Mouse (Mus musculus): ENCODE results near the gene Slc22a6.

Gene Slc22a6

DNA sequence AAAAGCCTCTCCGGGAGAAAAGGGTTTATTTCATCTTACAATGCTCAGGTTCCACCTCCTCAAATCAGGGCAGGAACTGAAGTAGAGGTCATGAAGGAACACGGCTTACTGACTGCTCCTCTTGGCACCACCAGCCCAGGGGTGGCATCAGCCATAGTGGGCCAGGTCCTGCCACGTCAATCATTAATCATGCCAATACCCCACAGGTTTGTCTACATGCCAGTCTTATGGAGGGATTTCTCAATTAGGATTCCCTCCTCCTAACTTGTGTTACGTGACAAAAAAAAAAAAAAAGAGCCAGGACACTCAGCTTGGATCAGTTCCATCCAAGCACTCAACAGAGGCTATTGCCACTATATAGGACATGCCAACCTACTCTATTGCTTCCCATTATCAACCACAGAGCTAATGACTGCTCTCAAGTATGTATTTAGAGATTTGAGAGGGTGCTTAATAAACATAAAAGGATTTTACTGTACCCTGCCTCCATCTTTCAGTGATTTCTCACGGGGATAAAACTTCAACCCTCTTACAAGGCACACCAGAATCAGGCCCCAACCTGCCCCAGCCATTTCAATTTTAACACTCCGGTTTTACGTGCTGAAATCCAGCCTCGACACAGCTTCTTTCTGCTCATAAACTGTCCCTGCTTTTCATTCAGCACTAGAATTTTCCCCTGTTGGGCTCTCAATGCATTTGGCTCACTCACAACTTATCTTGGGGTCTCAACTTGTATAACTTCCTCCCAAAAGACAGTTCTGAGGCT lies 6.3 kb upstream of the Slc22a6 start:
- no peak for DNase-seq

DNA sequence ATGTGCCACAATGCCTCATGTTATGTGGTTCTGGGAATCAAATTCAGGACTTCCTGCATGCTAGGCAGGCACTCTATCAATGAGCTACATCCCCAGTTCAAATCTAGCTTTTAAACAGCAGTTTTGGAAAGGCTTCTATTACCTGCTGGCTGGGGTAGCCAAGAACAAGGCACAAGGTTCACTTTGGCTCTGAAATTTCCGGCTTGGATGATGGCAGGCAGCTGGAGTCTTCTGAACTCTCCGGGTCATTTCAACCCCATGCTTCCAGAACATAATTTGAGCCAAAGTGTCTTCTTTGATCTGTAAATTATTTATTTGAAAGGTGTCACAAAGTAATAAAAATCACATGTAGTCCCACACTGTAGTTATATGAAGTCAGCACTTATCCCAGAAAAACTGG lies 4.7 kb upstream of the Slc22a6 start:
- no peak for DNase-seq

DNA sequence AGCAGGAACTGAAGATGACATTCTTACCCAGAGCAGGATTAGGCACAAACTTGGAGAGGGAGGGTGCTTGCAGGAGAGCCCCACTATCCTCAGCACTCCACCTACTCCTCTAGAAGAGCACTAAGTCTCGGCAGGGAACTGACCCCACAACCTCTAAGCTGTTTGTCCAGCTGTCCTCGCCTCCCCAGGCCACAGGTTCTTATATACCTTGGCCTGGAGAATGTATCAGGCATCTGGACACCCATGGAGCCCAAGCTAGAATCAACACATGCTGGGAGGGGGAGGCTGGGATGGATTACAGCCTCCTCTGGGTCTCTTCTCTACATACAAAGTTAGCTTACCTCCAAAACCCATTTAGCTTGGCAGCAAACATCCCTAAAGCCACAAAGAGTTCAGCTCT lies 3.5 kb upstream of the Slc22a6 start:
- no peak for DNase-seq

DNA sequence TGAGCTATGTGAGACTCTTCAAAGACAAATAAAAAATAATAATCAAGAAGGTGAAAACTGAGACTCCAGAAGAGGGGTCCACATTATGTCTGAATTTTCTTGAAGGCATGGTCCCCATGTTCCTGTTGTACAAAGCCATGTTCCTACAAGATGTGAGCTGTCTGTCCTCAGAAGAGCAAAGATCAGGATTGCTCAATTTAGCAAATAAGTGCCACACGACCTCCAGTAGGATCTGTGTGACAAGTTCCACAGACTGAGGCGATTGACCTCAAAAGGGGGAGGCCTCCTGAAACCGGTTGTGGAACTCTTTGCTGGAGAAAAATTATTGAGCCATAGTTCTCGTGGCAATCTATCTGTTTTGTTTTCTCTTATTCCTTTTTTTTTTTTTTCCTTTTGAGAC lies 1.5 kb upstream of the Slc22a6 start:
- DNase-seq = no peak

DNA sequence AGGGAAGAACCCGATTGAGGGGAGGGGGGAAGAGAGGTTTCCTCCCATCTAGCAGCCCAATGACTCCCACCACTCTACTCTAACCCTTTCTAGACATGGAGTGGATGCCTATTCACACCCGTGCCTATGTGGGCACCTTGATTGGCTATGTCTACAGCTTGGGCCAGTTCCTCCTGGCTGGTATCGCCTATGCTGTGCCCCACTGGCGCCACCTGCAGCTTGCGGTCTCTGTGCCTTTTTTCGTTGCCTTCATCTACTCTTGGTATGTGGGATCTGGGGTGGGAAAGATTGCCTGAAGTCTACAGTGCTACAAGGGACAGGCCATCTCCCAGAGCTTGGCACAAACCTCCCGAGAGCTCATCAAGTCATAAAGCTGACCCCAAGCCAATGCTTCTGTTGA lies 3.3 kb downstream of the Slc22a6 start:
- peak; percentile 34 for DNase-seq

DNA sequence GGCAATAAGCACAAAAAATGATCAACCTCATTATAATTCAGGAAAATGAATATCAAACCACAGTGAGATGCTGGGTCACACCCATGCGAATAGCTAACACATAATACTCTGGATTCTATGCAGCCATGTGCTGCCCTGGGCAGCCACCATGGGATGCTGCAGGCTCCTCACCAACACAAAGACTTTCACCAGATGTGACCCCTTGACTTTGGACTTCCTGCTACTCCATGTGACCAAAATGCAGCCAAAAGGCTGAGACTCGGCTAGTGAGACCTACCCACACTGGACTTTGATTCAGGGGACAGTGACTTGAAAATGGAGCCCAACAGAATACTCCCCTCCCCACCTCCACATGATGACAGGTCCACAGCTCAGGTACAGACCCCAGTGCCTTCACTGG lies 12.4 kb downstream of the Slc22a6 start:
- no peak for DNase-seq

DNA sequence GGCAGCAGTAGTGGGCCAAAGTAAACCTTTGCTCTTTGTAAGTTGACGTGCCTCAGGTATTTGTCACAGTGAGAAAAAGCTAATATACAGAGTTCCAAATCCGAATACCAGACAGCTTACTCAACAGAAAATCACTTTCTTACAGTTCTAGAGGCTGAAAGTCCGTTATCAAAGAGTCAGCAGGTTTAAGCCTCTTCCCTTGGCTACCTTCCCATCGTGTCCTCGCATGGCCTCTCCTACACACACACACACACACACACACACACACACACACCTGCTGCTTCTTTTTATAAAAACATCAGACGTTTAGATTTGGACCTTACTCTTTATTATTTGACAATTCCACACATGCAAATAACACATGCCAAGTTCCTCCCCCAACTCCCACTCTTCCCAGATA lies 13.0 kb downstream of the Slc22a6 start:
- DNase-seq = no peak

DNA sequence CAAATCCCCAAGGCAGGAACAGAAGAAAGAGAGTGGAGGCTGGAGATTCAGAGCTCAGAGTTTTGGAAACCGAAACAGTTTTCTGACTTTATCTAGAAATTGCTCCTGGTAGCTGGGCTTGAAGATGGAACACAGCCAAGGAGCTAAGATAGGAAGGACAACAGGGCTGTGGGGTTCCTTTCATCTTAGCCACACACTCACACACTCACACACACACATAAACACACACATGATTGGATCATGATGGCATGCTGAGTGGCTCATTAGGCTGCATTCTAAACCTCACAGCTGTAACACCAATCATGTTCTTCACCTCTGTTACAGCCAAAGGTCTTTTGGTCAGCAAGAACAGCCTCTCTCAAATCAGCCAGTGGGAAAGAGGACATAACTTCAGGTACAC lies 14.2 kb downstream of the Slc22a6 start:
- DNase-seq = no peak

DNA sequence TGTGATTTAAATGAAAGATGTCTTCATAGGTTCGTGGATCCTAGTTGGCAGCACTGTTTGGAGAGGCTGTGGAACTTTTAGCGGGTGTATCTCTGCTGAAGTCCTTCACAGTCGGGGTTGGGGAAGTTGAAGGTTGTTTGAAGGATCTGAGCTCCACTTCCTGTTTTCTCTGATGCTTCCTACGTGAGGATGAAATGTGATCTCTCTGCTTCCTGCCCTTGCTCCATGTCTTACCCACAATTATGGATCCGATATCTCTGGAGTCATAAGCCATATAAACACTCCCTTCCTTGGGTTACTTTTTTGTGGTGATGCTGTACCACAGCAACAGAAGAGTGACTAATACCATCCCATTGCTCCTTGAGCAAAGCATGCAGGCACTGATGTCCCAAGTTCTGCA lies 24.2 kb downstream of the Slc22a6 start:
- no peak for DNase-seq

DNA sequence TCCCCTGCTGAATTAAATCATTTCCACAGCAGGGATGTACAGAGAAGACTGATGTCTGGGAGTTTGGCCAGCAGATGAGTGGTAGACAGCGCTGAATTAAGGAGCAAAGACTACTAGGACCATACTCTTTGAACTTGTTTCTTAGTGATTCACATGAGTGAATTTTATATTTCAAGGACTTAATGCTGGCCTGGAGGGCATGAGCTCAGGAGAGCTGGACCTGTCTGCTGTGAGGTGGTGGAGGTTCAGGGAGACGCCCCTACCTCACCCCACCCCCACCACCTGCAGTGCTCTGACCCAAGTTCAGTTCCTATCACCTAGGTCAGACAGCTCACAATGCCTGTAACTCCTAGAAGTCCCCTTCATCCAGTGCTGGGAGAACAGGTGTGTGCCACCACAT lies 28.6 kb downstream of the Slc22a6 start:
- no peak for DNase-seq

DNA sequence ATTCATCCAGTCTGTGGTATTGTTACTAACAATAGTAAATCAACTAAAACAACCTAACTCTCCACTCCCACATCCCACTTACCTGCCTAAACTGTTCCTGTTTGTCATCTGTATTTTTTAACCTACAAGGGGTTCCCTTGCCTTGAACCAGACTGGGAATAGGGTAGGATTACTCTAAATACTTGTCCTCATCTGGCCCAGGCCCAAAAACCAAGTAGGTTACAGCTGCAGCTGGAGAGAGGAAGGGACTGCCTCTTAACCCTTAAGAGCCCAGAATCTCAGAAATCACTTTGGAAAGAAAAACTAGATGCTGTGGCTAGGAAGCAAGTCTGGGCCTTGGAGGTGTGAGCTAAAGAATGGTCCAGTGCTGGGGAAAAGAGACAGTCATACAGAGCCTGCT lies 38.0 kb downstream of the Slc22a6 start:
- no peak for DNase-seq

DNA sequence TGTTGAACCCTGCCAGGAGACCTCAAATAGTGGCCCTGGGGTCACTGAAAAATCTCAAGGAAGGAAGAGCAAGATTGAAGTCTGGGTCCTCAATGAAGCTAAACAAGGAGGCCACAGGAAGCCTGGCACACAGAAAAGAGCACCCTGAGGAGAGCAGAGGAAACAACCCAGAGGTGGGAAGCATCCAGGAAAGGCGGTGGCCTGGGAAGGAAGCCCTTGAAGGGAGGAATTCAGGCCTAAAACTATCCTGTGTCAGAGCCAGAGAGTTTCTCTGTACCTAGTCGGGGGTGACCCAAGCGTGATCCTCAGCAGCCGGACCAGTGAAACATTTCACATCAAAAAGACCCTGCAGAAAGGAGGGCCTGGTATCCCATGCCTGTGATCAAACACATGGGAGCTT lies 38.5 kb downstream of the Slc22a6 start:
- no peak for DNase-seq

DNA sequence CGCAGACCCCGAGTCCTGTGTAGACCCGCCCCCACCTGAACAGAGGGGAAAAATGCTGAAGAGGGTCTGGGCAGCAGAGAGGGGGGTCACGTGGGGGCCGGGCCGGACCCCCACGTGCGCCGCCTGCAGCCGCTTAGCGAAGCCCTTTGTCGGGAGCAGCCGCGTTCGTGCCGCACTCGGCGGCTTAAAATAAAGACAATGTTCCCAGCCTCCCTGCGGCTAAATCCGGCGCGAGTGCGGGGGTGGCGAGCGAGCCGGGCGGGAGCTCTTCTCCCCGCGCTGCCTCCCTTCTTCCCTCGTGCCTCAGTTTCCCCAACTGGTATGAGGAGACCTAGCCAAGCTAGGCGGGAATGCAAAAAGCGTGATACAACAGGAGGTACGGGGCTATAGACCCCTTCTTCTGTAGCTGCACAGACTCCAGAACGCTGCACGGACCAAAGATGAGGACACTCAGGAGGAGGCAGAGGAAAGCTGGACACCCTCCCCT lies 44.0 kb downstream of the Slc22a6 start:
- DNase-seq = peak; percentile 38

DNA sequence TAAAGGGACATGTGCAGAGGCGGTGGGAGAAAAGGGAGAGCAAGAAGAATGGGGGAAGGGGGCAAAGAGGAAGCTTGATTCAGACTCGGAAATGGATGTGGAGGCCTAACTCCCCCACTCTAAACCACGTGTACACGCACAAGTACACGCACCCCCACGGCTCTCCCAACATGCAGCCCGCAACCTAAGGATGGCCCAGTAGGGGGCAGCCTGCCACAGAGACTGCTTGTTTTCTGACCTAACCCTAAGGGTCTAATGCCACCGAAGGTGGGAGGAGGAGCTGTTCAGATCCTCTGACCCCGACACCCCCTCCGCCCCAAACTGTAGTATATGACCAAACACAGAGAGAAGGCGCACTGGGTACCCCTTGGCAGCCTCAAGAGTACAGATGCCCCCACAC lies 44.5 kb downstream of the Slc22a6 start:
- DNase-seq = peak; percentile 81

DNA sequence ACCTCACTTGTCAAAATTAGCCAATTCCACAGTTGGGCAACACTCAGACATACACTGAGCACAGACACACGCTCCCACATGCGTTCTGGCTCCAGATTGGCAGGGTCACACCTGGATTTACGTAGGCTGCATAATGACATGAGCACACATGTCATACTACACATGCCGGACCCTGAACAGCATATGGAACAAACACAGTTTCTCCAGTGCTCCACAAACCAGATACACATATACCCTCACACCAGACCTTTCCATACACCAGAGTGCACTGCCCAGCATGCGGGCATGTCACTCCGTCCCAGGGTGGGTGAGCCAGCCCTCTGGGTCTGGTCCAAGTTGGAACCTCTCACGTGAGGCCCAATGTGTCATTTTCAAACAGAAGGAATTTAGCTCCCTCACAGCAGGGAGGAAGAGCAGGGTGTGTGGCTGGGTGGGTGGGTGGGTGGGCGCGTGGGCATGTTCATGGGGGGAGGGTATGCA lies 45.6 kb downstream of the Slc22a6 start, which contains the start of gene Chrm1:
Gene Chrm1 (plus strand): TSS at position 430 of the 480 bp plus-strand sequence.
- no peak for DNase-seq

DNA sequence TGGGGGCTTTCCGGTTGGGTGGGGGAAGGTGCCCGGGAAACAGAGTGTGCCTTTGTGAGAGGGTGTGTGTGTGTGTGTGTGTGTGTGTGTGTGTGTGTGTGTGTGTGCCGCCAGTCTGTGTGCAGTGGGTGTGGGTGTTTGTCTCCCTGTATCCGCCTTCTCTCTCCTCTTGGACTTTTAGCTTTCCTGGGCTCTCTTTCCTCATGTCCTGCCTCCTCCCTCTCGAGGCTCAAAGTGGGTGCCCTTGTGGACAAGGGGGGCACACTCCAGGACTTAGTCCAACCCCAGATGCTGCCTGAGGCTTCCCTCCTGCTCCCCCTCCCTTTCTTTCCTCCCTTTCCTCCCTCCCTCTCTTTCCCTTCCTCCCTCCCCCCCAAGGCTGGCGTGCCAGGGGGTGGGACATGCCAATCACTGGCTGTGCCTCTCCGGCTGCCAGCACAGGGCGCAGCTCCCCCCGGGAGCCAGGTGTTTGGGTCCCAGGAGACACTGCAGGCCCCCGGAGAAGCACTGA lies 46.1 kb downstream of the Slc22a6 start:
- no peak for DNase-seq

DNA sequence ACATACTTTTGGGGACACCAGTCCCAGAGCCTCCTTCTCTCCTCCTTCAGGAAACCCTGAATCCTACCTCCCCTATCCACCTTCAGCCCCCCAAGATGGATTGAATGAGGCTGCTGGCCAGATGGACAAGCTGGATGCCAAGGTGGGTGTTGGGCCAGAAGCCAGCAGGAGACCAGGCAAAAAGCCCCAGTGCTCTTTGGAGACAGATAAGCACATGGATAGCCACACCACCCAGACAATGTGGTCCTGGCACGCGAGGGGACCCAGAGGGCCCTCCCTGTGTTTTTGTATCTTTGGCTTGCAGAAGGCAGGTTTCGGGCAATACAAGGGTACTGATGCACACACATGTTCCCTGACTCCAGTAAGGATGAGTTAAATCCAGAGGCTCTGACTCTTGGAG lies 47.0 kb downstream of the Slc22a6 start:
- no peak for DNase-seq

DNA sequence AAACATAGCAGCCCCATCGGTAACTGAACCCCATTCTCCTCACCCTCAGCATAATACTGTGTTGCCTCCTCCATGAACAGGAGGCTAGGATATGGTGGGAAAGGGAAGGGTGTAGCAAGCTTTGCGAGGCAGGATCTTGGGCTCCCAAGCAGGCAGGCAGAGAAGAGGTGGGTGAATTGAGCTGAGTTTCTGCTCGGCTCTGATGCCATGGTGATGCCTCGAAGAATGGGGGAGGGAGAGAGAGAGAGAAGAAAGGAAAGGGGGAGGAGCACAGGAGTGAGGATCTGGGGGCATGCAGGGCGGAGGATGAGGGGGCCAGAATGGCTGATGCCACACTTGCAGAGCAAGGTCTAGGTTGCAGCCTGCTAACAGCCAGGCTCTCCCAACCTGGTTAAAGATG lies 47.9 kb downstream of the Slc22a6 start:
- DNase-seq = no peak

DNA sequence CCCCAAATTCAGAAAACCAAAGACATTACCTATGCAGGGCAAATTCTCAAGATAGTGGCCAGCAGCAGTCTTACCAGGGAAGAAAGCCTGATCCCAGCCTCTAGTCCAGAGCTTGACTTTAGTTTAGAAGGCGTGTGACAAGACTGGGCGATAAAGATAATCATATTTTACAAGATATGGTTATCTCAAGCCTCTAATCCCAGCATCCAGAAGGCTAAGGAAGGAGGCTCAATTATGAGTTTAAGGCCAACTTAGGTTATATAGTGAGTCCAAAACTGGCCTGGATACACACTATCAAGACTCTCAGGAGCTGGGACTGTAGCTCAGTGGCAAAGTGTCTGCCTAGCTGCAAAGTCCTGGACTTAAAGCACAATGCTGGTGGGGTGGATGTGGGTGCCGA lies 55.0 kb downstream of the Slc22a6 start:
- no peak for DNase-seq

DNA sequence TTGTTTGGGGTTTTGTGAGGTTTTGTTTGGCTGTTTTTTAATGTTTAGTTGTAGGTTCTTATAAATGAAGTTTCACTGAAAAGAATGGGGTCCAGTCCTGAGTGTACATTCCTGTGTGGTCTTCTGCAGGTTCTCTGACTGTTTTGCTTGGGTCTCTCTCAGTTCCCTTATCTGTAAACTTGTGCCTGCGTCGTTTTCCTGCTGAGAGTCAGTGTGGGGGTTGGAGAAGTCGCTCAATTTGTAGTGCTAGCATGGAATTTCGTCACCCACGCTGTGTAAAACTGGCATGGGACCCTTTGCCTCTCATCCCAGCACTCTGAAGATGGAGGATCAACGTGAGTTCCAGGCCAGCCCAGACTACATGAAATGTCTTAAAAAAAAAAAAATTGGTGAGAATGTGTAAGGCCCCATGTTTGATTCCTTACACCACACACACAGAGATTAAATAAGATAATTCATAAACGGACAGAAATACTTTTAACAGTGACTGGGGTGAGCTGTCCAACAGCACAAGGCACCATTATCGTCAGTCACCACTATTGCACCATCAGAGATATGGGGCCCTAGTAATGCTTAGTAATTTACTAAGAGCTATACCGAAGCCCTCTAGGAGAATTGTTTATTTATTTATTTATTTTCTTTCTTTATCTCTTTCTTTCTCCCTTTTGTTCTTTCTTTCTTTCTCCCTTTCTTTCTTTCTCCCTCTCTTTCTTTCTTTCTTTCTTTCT lies 55.7 kb downstream of the Slc22a6 start:
- DNase-seq = no peak

Measured in thymus, postnatal 4 days (tissue).